Mouse (Mus musculus) myocyte (in vitro differentiated cells): Measurements from ENCODE around the gene Tubgcp3. TPM values are rescaled to one million over a fixed set of nuclear protein-coding genes. Genes with fewer than 3 reads are reported as not detected.
A peak's percentile ranks its signal among the peaks of the same experiment; 100 is the strongest.

Experiments
- H3K27me3 ChIP-seq: one replicate; pipeline ENCODE4 v1.6.1; 2011; ENCODE audit not compliant: control insufficient read depth, insufficient read depth, insufficient read length
- H3K36me3 ChIP-seq: one replicate; pipeline ENCODE4 v1.6.1; 2011; ENCODE audit not compliant: control insufficient read depth, insufficient read depth
- H3K4me2 ChIP-seq: one replicate; pipeline ENCODE4 v1.6.1; 2011; ENCODE audit warnings: low read depth, control low read depth
- H3K4me3 ChIP-seq: one replicate; pipeline ENCODE4 v1.5.1; 2011; ENCODE audit warnings: mild to moderate bottlenecking, control low read depth, moderate library complexity
- H3K79me2 ChIP-seq: one replicate; pipeline ENCODE4 v1.6.1; 2011; ENCODE audit not compliant: control insufficient read depth, insufficient read depth
- H3ac ChIP-seq: one replicate; pipeline ENCODE4 v1.6.1; 2011; ENCODE audit not compliant: control insufficient read depth, insufficient read length
- CEBPB ChIP-seq: IDR thresholded peaks from 2 replicates; pipeline ENCODE4 v1.6.1; 2011; ENCODE audit warnings: mild to moderate bottlenecking, moderate library complexity; ENCODE audit not compliant: poor library complexity, insufficient read depth, severe bottlenecking
- E2F4 ChIP-seq: IDR thresholded peaks from one replicate; pipeline ENCODE4 v1.6.1; 2011; ENCODE audit warnings: mild to moderate bottlenecking, control low read depth, moderate library complexity; ENCODE audit not compliant: insufficient read depth
- MAX ChIP-seq: IDR thresholded peaks from one replicate; pipeline ENCODE4 v1.6.1; 2011; ENCODE audit warnings: low read depth, mild to moderate bottlenecking, control low read depth
- MYOD1 ChIP-seq, 3 experiments: IDR thresholded peaks; one replicate each; pipeline ENCODE4 v1.6.1; 2011; ENCODE audit warnings: control low read depth in 2 of 3, low read depth in 2 of 3, mild to moderate bottlenecking in 2 of 3, moderate library complexity in 1 of 3; ENCODE audit not compliant: insufficient read length in 2 of 3, control insufficient read depth in 1 of 3
- MYOG ChIP-seq, 3 experiments: IDR thresholded peaks; one replicate each; pipeline ENCODE4 v1.6.1; 2011; ENCODE audit warnings: control low read depth in 2 of 3, low read depth in 2 of 3, mild to moderate bottlenecking in 2 of 3; ENCODE audit not compliant: insufficient read length in 2 of 3, control insufficient read depth in 1 of 3, insufficient read depth in 1 of 3
- POLR2A ChIP-seq: IDR thresholded peaks from one replicate; pipeline ENCODE4 v1.6.1; 2011; ENCODE audit warnings: low read depth, mild to moderate bottlenecking, control low read depth, moderate library complexity; ENCODE audit not compliant: insufficient read length
- POLR2AphosphoS2 ChIP-seq: IDR thresholded peaks from one replicate; pipeline ENCODE4 v1.6.1; 2011; ENCODE audit warnings: low read depth, control low read depth; ENCODE audit not compliant: insufficient read length
- REST ChIP-seq: IDR thresholded peaks from one replicate; pipeline ENCODE4 v1.6.1; 2011; ENCODE audit warnings: mild to moderate bottlenecking, control low read depth, moderate library complexity; ENCODE audit not compliant: insufficient read depth, insufficient read length
- SRF ChIP-seq: IDR thresholded peaks from one replicate; pipeline ENCODE4 v1.6.1; 2011; ENCODE audit warnings: low read depth; ENCODE audit not compliant: control insufficient read depth, insufficient read length
- TCF12 ChIP-seq: IDR thresholded peaks from one replicate; pipeline ENCODE4 v1.6.1; 2011; ENCODE audit warnings: mild to moderate bottlenecking, control low read depth; ENCODE audit not compliant: poor library complexity, insufficient read depth, severe bottlenecking
- TCF3 ChIP-seq: IDR thresholded peaks from one replicate; pipeline ENCODE4 v1.6.1; 2011; ENCODE audit warnings: low read depth, control low read depth; ENCODE audit not compliant: insufficient read length
- USF1 ChIP-seq: IDR thresholded peaks from one replicate; pipeline ENCODE4 v1.6.1; 2011; ENCODE audit warnings: low read depth, mild to moderate bottlenecking, control low read depth, moderate library complexity
- polyA plus RNA-seq: library from polyadenylated mRNA; unstranded; fragments of >200 nt; fragmentation: generic; extraction: Trizol; gene quantifications from one replicate; pipeline ENCODE4 v1.2.1, GENCODE M21; 2012; ENCODE audit warnings: missing spikeins

Tubgcp3 gene
- polyA plus RNA-seq, 1 experiment, result 14.0 TPM

GRCm38 (mm10) chr8:12702290-12702689 is 30.2 kb upstream of the Tubgcp3 start:
- Histone ChIP-seq H3K4me3 (no peak overlapping the region), H3K27me3 (peaks cover 50% of the 10 kb centered on the region)
- peak; percentile 53 for TF ChIP-seq REST
- no peak for TF ChIP-seq MAX

DNA sequence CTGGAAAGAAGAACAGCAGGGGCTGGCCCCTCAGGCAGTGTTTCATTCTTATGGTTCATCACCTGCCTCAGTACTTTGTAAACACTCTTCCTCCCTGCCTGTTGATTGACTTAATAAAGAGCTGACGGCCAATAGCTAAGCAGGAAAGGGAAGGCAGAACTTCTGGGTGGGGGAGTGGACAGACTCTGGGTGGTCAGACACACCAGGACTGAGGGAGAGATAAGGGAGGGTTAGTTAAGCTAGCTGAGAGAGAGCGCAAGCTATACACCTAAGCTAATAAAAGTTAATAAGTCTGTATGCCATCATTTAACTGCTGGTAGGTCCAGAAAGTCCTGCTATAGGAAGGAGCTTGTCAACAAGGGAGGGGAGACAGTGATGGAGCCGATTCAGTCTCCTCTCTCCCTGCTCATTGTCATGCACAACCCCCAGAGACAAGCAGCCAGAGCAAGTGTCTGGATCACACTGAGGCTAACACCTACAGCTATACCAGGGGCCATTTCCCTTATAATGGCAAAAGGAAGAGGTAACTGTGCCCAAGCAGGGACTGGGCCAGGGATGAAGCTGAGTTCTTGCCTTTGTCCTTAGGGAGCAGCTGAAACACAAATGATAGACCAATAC is 26.7 kb upstream of the Tubgcp3 start:
- Histone ChIP-seq H3K36me3 (no peaks in the 10 kb centered on the region), H3K79me2 (no peaks in the 10 kb centered on the region), H3K4me2 (no peak overlapping the region), H3ac (no peak overlapping the region), H3K27me3 (peaks cover 49% of the 10 kb centered on the region), H3K4me3 (no peak overlapping the region)
- TF ChIP-seq MYOD1 (IDR thresholded peaks at IDR 0.05; ENCODE audit: control insufficient read depth in 1 of 3, insufficient read length in 2 of 3, low read depth in 2 of 3), result no peak
- TF ChIP-seq SRF, result no peak
- no peak for TF ChIP-seq USF1
- no peak for TF ChIP-seq TCF12
- no peak for TF ChIP-seq MYOG (IDR thresholded peaks at IDR 0.05; ENCODE audit: control insufficient read depth in 1 of 3, insufficient read depth in 1 of 3, insufficient read length in 2 of 3, low read depth in 2 of 3)
- no peak for TF ChIP-seq POLR2AphosphoS2
- no peak for TF ChIP-seq REST
- no peak for TF ChIP-seq MAX
- TF ChIP-seq E2F4, result no peak
- TF ChIP-seq POLR2A, result no peak
- TF ChIP-seq CEBPB, result no peak
- no peak for TF ChIP-seq TCF3

More at GRCm38 (mm10) chr8:12702290-12702689, 30.2 kb upstream of the Tubgcp3 start:
- Histone ChIP-seq H3K79me2 (no peaks in the 10 kb centered on the region), H3K36me3 (no peaks in the 10 kb centered on the region), H3K4me2 (no peak overlapping the region), H3ac (no peak overlapping the region)

DNA sequence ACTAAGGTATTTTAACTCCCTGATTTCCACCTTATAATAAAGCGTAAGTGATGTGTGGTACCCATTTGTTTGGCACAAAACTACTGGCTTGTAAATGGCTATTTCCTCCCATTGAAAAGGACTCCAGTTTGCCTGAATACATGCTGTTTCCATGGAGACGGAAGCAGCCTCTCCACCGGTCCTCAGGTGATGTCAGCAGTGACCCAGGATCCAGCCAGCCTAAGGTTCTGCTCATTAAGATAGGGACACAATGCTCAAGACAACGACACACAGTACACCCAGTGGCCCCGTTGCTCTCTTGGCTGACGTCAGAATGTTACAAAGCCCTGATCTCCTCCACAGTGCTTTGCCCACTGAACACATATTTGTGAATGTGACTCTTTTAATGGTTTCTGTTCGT is 16.8 kb upstream of the Tubgcp3 start:
- no peak for TF ChIP-seq MAX
- no peak for TF ChIP-seq E2F4
- no peak for TF ChIP-seq POLR2A
- no peak for TF ChIP-seq POLR2AphosphoS2
- TF ChIP-seq TCF3, result no peak
- no peak for TF ChIP-seq SRF
- TF ChIP-seq CEBPB, result no peak
- no peak for TF ChIP-seq REST
- TF ChIP-seq USF1, result no peak
- TF ChIP-seq TCF12, result no peak
- no peak for TF ChIP-seq MYOG (IDR thresholded peaks at IDR 0.05; ENCODE audit: control insufficient read depth in 1 of 3, insufficient read depth in 1 of 3, insufficient read length in 2 of 3, low read depth in 2 of 3)
- TF ChIP-seq MYOD1 (IDR thresholded peaks at IDR 0.05; ENCODE audit: control insufficient read depth in 1 of 3, insufficient read length in 2 of 3, low read depth in 2 of 3), result no peak
- H3K4me2 ChIP-seq, result no peak overlapping the region
- H3K4me3 ChIP-seq, result no peak overlapping the region
- no peaks in the 10 kb centered on the region for H3K79me2 ChIP-seq
- H3K36me3 ChIP-seq, result no peaks in the 10 kb centered on the region
- peaks cover 59% of the 10 kb centered on the region for H3K27me3 ChIP-seq
- H3ac ChIP-seq, result no peak overlapping the region

GRCm38 (mm10) chr8:12677529-12677928 is 5.5 kb upstream of the Tubgcp3 start:
- Histone ChIP-seq H3K79me2 (no peaks in the 10 kb centered on the region), H3K4me3 (no peak overlapping the region), H3ac (no peak overlapping the region), H3K36me3 (no peaks in the 10 kb centered on the region), H3K4me2 (no peak overlapping the region), H3K27me3 (peaks cover 37% of the 10 kb centered on the region)
- TF ChIP-seq E2F4 (no peak), USF1 (no peak), MAX (no peak), TCF12 (no peak), POLR2A (no peak), MYOG (IDR thresholded peaks at IDR 0.05; ENCODE audit: control insufficient read depth in 1 of 3, insufficient read depth in 1 of 3, insufficient read length in 2 of 3, low read depth in 2 of 3) (no peak), SRF (no peak), MYOD1 (IDR thresholded peaks at IDR 0.05; ENCODE audit: control insufficient read depth in 1 of 3, insufficient read length in 2 of 3, low read depth in 2 of 3) (no peak), TCF3 (no peak), POLR2AphosphoS2 (no peak), REST (no peak), CEBPB (no peak)

DNA sequence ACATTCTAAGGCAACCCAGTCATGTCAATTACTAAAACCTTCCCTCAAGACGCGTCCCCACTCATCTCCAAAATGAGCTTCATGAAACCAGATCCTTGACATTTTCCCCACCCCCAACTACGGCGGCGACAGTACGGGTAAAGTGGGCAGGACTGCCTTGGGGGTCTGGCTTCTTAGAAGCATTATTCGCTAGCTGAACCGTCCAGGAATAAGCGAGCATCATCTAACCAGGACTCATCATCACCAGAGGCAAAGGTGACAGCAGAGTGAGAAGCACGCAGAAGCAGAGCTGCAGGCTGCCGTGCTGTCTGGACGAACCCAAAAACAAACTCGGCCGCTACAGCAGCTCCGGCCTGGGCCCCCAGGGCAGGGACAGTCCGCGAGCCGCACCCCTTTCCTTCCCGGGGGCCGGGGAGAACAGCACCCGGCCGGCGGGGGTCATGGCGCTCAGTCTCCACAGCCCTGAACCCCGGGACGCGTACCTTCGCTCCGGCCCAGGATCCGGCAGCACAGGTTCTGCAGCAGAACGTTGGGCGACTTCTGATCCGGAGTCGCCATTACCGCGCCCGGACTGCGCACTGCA is 484 bp downstream of the Tubgcp3 start:
- no peak for TF ChIP-seq POLR2AphosphoS2
- TF ChIP-seq POLR2A, result no peak
- no peak for TF ChIP-seq E2F4
- no peak for TF ChIP-seq SRF
- TF ChIP-seq REST, result no peak
- no peak for TF ChIP-seq CEBPB
- no peak for TF ChIP-seq TCF12
- no peak for TF ChIP-seq MYOG (IDR thresholded peaks at IDR 0.05; ENCODE audit: control insufficient read depth in 1 of 3, insufficient read depth in 1 of 3, insufficient read length in 2 of 3, low read depth in 2 of 3)
- TF ChIP-seq USF1, result no peak
- no peak for TF ChIP-seq TCF3
- TF ChIP-seq MYOD1 (IDR thresholded peaks at IDR 0.05; ENCODE audit: control insufficient read depth in 1 of 3, insufficient read length in 2 of 3, low read depth in 2 of 3), result no peak
- TF ChIP-seq MAX, result no peak
- peak overlapping the region; percentile 81 for H3K4me2 ChIP-seq
- H3K79me2 ChIP-seq, result peaks cover 49% of the 10 kb centered on the region
- H3K36me3 ChIP-seq, result no peaks in the 10 kb centered on the region
- H3K27me3 ChIP-seq, result peaks cover 14% of the 10 kb centered on the region
- peak overlapping the region; percentile 77 for H3K4me3 ChIP-seq
- H3ac ChIP-seq, result peak overlapping the region; percentile 18
